Mouse (Mus musculus) gastrocnemius, postnatal 10 days (tissue): ENCODE results near the gene Fam76a. TPM values are rescaled to one million over a fixed set of nuclear protein-coding genes. Genes with fewer than 3 reads are reported as not detected.
A peak's percentile ranks its signal among the peaks of the same experiment; 100 is the strongest.
"Not testable (repeated sequence)": the region's sequence is repeated elsewhere in the genome, so short reads cannot be mapped to it uniquely, and the experiment has no call there.

Experiments used
- DNase-seq: peaks from one replicate; pipeline ENCODE4 v3.0.0; 2021; ENCODE audit warnings: mixed read lengths
- total RNA-seq, 2 experiments: library from RNA; stranded (reverse); gene quantifications; 2 replicates each; pipeline ENCODE4 v1.2.3; 2021

Gene Fam76a
- total RNA-seq, 2 experiments from 2014 or later, result 24.6 to 27.4 TPM

DNA sequence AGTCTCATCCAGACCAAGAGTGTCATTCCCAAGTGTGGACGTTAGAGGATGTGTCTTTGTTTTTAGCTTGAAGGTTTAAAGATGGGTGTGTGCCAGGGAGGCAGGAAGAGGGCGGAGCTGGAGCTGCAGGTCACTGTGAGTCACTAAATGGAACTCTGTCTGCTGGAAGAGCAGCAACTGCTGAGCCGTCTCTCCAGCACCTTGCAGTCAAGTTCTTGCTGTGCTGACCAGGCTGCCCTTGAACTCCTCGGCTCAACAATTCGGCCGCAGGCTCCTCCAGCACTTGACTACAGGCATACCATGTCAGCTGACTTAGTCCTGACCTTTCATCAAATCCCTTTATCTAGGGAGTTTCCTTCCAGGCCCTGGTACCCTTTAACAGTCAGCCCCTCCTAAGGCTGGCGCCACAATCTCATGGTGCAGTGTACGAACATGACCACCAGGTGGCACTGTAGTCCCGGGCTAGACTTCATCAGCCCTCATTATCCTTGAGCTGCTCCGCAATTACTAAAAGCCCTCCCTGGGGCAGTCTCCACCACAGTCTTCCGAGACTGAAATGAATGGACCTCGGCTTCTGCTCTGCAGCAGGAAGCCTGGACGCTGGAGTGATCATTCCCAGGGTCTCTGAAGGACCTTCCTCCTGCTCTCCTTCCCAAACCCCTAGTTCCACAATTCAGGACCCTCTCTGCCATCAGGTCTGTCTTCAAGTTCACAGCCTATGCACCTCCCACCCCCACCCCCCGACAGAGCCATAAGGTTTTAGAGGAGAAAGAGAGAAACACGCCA is 23.1 kb upstream of the Fam76a start:
- peak; percentile 85 for DNase-seq

DNA sequence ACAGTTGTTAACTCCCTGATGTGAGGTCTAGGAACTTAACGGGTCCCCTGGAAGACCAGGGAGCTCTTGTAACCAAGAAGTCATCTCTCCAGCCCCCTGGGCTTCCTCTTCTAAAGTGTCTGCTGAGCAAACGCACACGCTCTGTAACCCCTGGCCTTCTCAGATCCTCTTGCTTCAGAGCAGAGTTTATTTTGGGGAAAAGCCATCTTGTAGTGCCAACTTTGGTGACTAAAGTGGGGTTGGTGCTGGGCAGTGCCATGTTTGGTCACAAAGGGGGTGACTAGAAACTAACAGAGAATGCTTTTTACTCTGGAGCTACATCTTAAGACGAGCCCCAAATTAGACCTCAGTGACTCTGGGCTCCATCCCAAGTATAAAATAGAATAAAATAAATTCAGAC is 22.4 kb upstream of the Fam76a start:
- DNase-seq, result no peak

DNA sequence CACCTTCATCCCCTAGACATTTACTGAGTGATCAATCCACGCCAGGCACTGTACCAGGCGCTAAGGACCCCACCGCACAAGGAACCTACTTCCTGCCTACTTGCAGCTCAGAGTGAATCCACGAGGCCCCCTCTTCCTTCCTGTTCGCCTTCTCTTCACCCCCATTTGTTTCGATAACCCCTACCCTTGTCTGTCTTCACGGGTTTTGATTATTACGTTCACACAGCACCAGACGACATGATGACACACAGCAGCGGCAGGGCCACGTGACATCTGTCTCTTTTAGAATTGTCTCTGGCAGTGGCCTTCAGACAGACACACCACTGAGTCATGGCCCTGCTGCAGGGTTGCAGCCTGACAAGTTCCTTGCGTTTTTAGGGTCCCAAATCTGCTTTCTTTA is 21.7 kb upstream of the Fam76a start:
- no peak for DNase-seq

DNA sequence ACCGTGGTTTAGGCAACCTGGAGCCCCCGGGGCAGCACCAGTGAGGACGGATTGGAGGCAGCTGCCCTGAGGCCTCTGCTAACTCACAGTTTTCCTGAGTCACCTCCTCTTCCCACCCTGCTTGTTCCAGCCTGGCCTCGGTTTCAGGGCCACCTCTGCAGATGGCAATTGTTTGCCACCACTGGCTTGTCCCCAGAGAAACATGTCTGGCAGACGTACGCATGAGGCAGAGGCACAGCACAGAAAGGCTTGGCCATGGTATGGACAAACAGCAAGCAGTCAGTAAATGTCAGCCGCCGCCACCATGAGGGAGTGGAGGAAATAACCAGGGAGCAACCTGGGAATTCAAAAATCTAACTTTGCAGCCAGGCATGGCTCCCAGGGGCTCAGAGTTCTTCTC is 20.7 kb upstream of the Fam76a start:
- DNase-seq, result no peak

DNA sequence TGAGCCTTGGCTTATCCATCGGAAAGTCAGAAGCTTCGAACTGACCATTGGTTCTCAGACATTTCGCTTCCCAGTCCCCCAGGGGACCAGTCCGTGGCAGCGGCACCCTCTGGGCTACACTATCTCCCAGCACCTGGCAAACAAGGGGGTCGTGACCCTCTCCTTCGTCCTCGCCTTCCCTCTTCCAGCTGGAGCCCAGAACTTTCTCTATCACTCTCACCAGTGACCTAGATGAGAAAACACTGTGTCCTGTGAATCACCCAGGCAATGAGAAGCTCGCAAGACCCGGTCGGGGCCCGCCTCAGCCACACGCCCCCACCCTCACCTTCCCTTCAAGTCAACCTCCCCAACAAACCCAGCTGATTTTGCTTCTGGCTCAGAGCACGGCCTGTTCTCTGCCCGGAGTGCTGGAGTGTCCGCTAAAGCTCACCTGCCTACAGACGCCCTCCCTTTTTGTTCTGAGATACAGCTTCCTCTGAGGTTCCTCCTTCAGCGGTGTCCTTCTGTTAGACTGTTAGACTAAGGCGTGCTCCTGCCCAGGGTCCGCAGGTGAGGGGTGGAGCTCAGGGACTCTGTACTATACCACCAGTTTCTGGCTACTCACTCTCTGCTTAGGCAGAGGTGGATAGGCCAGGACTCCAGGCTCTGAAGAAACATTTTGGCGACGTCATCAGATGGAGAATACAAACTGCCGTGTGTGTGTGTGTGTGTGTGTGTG is 18.8 kb upstream of the Fam76a start:
- no peak for DNase-seq

DNA sequence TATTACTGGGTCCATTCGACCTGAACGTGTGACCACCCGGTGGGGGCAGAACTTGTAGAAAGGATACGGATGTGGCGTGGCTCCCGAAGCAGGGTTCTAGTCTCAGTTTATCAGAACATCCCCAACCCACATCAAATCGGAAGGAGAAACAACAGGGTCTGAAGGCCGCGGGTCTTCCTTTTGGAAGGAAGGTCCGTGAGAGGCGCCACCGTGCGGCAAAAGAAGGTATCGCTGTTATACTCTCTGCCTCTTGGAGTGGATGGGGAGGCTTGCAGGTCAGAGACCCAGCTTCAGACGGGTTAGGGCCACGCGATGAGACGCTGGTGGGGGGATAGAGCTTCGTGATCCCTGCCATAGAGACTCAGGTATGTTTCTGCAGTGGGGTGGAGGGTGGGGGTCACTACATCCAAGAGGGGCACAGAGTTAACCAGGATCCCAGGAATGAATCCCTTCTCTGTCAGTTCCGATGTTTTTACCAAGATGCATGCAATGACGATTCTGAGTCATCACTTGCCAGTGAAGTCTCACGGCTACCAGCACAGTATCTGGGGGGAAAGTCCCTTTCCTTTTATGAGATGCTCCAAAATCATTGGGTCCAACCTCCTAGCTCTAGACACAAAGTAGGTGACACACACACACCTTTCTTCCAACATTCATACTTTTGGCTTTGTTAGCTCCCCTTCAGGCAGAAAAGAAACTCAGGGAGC is 17.2 kb upstream of the Fam76a start:
- DNase-seq, result peak; percentile 84

DNA sequence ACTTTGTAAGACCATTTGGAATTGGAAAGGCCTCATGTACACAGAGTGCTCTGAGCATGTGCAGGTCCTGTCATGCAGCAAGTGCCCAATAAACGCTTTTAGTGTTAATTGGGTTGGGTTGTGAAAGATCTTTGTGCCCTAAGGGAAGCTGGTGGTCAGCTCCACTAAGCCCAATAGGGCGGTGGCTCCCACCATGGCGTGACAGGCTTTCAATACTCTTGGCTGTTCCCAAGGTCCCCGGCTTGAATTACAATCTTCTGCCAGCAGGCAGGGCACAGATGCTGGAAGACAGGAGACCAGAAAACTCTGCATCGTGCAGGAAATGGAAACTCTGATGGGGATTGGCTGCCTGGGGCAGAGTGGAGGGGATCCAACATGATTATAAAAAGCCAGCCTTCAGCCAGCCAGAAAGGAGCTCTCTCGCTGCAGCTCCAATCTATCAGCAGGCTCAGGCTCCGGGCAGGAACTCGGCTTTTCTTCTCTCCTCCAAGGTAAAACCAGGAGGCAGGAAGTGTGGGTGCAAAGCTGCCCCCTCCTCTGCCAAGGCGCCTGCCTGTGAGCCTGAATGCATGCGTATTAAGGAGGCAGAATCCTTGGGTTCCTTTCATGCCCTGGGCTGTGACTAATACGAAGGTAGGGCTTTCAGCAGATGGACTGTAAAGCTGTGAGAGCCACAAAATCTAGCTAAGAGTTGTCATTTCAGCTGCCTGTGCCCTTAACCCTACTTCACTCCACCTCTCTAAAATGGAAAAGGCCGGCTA is 16.0 kb upstream of the Fam76a start:
- DNase-seq, result peak; percentile 26

DNA sequence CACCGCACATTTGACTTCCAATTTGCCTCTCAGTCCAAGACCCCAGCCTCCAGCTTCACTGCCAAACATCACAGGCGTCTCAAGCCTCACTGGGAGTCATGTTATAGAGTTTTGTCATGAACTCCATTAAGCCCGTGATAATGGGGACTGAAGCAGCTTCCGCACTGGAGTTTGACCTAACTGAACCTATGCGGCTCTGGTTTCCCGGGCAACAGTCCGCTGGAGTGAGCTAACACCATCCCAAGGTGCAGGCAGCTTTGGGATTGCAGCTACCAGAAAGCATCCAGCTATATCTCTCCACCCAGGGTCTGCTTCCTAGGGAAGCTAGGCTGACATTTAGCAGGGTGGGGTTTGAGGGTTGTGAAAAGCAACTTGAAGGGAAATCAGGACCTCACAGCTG is 12.3 kb upstream of the Fam76a start:
- no peak for DNase-seq

DNA sequence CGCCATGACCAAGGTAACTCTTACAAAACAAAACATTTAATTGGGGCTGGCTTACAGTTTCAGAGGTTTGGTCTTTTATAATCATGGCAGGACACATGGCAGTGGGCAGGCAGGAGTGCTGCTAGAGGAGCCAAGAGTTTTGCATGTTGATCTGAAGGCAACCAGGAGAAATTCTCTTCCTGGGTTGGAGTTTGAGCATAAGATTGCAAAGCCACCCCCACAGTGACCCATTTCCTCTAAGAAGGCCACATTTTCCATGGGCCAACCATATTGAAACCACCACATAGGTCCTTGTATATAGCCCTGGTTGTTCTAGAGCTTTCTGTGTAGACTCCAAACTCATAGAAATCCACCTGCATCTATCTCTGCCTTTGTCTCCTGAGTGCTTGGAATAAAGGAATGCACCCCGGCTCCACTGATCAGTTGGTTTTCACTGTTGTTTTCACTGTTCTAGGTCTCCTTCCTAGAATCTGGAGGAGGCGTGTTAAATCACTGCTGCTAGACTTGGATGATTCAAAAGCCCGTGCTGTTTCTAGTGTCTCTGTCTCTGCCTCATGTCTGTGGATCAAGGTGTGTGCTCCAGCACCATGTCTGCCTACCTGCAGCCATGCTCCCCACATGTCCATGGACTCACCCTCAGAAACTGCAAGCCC is 10.5 kb upstream of the Fam76a start:
- no peak for DNase-seq

DNA sequence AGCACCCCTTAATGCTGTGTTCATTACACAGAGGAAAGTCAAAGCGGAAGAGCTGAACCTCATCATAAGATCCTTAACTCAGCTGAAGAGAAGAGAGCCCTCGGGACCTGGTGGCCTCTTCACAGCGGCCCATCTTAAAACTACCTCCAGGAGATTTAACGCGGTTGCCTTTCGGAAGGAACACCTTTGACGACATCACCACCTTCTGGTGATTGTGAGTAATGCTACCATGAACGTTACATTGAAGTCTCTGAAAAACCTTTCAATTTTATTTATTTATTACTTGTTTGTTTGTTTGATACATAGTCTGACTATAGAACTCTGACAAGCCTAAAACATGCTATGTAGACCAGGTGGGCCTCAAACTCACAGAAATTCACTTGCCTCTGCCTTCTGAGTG is 8.4 kb upstream of the Fam76a start:
- DNase-seq, result peak; percentile 46

DNA sequence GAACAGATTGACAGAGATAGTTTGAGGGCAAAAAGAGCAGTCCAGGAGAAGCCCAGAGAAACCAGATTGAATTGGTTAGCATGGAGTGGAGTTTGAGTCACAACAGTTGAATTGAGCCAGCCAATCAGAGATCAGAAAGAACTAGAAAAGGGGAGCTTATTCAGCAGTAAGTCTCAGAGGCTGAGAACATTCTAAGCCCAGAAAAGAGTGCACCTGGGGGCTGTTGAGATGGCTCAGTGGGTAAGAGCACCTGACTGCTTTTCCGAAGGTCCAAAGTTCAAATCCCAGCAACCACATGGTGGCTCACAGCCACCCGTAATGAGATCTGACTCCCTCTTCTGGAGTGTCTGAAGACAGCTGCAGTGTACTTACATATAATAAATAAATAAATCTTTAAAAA is 4.2 kb upstream of the Fam76a start:
- DNase-seq, result not testable (repeated sequence)

DNA sequence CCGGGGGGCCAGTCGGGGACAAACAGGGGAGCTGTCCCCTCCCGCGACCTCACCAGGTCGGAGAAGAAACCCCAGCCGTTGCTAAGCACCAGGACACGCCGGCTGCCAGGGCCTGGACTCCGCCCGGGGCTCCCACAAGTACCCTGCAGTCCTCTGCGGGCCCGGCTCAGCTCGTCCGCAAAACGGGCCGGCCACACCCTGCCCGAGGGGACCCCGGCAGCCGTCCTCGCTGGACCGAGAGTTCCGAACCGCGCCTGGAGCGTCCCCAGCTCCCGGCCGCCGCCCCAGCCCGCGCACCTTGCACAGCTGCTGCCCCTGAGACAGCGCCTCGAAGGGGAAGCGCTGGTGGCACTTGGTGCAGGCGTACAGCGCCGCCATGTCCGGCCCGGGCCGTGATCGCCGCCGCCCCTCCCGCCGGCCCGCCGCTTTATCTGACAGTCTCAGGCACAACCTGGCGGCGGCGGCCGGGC is 262 bp downstream of the Fam76a start:
- DNase-seq, result no peak

DNA sequence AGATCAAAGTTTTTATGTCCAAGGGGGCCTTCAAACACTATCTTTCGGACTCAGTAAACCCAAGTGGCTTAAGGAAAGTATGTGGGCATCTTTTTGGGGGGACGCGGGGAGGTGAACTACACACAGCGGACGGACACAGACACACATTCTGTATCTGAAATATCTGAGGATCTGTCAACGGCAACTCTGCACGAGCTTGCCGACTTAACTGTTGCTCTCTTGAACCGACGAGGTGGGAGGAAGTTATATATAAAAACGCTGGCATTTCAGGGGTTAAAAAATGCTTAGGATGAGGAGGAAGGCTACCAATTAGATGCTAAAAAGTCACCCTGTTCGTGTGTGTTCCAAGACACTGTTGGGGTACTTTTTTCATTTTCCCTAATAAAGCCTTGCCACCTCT is 870 bp downstream of the Fam76a start:
- DNase-seq, result no peak

DNA sequence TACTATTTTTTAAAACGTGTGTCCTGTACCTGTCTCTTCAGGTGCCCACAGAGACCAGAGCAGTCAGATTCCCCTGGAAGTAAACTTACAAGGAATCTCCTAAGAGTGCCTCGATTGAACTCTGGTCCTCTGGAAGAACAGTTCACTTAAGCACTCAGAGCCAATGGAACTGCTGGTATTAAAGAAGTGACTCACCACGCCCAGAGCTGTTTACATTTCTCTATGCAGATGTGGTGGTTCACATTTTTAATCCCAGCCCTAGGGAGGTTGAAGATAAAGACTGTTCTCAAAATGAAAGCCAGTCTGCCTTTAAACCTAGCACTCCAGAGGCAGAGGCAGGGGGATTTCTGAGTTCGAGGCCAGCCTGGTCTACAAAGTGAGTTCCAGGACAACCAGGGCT is 2.2 kb downstream of the Fam76a start:
- DNase-seq, result no peak

DNA sequence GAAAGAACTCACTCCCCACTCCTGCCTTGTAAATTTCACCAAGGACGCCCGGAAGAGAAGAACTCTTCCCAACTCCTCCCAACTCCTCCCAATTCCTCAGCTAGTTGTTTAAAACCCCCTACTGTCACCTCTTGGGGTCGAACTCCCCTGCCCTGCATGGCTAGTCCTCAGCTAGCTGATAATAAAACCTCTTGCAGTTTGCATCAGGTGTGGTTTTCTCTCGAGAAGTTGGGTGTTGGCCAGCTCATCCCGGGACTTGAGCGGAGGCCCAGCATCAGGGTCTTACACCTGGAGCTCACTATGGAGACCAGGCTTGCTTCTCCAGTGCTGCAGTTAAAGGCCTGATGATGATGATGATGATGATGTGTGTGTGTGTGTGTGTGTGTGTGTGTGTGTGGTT is 3.9 kb downstream of the Fam76a start:
- DNase-seq, result not testable (repeated sequence)

DNA sequence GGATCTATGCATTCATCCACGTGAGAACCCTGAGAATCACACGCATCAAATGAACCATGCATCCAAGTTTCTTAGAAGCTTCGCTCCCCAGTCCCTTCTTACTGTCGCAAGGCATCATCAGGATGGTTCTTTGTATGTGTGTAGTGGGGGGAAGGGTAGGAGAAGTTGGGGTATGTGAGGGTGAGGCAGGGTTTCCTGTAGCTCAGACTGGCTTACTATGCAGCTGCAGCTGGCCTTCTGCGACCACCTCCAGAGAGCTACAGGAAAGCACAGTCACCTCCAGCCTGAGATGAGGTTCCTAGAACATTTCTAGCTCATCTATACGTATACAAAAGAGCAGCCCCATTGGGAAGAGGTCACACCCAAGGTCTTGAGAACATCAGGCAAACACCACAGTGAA is 10.2 kb downstream of the Fam76a start:
- DNase-seq, result no peak

DNA sequence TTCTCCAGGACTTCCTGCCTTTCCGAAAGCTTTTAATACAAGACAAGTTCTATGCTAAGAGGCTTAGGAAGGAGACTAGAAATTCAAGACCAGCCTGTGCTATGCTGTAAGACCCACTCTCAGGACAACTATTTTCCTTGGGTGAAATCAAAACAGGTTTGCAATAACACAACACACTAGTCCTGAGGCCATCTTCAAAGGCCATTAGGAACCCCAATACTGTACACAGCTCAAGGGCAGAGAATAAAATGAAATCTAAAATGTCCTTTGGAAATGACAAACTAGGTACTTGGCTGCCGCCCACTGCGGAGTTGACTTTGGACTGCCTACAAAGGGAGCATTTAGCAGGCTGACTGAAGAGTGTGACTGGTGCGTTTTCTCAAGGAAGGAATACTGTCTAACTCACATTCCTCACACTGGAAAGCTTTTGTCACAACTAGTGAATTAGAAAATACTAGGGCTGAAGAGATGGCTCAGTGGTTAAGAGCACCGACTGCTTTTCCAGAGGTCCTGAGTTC is 16.5 kb downstream of the Fam76a start:
- DNase-seq, result no peak

DNA sequence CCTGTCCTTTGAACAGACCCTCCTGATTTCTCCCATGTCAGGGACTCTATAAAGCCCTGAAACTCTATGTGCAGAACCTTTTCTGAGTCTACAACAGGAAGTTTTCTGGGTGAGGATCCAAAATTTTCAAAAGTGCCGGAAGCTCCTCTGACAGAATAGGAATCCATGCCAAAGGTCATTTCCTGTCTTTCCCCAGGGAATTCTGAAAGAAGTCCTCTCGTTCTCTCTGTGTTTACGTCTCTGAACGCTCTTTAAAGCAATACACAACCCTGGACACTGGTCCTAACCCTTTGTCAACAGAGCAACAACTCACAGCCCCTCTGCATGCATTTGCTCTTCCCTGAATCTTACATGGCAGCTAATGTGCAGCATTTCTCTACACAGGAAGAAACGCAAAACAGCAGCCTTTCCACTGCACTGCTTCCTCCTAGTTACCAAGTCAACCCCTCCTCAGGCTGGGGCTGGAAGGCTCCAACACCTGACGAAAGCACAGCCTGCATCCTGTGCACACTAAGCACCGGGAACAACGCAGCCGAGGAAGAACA is 17.5 kb downstream of the Fam76a start:
- DNase-seq, result no peak

DNA sequence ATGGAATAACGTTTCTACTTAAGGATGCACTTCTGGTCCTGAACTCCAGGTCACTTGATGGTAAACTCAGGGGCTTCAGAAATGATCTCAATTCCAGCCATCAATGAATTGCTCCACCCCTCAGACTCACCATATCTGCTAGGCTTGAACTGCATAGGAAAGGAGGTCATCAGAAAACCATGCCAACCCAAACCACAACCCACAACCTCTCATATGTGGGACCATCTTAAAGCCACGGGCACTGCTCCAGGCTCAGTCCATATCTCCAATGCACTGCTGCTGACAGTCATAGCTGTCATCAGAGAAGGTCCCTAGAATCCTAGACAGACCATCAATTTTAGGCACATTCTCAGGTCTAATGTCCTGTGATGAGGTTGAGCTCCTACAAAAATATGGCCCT is 18.3 kb downstream of the Fam76a start:
- no peak for DNase-seq

DNA sequence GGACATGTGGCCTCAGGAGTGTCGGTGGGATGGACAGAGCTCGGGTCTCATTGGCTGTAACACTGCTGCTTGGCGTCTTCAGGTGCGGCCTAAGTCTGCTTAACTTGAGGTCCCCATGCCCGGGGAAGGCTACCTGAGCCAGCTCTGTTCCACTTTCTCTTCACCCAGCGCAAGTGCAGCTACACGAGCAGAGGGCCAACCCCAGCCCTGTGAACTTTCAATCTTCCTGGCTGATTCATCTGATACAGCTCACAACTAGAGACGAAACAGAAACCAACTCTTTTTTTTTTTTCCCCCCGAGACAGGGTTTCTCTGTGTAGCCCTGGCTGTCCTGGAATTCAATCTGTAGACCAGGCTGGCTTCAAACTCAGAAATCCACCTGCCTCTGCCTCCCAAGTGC is 24.2 kb downstream of the Fam76a start:
- no peak for DNase-seq

DNA sequence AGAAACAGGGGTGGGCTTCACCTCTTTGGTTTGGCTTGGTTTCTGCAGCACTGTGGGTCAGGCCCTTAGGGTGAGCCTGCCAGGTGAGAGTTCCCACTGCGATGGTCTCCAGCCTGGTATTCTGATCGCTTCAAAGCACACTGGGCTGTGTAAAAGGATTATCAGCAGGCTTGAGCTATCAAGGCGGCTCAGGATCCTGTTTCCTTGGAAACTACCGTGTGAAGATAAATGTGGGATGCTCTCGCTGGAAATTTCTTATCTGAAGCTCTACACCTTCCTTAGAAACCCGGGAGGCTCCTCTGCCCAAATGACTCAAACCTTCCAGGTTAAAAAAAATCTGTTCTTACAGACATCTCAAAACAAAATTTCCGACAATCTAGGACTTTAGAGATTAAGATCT is 28.0 kb downstream of the Fam76a start:
- no peak for DNase-seq
